Comparison of ENCODE assay signal across 10 mouse cellular contexts in genomic region chr17:30199374-30200247, GRCm38 (mm10).
A peak's percentile ranks its signal among the peaks of the same experiment; 100 is the strongest.
DNase-seq lines count a peak whose midpoint lies in the region; ATAC-seq and TF ChIP-seq lines count a peak whose summit lies in the region.
"Had no signal": no experiment of that assay in that cellular context is flagged by ENCODE, and none has a peak within 500 bp of the region (broad histone marks: within the 10 kb centered on the region; RNA-seq: fewer than 3 reads in every experiment).

No protein-coding gene starts in this region.

- H3K9me3 ChIP-seq in forebrain, embryonic 13.5 days (replicated peaks) = no peaks in the 10 kb centered on the region
- no peaks in the 10 kb centered on the region for H3K9me3 ChIP-seq in forebrain, postnatal 0 days (ENCODE audit: low read length)
- no peaks in the 10 kb centered on the region for H3K9me3 ChIP-seq in liver, embryonic 14.5 days (ENCODE audit: control insufficient read depth, low read length)
- H3K9me3 ChIP-seq in liver, embryonic 11.5 days (ENCODE audit: control insufficient read depth, low read length) = no peaks in the 10 kb centered on the region

- H3K27ac ChIP-seq in forebrain, embryonic 13.5 days = peak overlapping the region; percentile 11; the same call in 1 of the 2 replicates
- H3K27ac ChIP-seq in forebrain, postnatal 0 days (ENCODE audit: low read depth, low read length) = no peak overlapping the region; the same call in 1 of the 2 replicates
- H3K27ac ChIP-seq in liver, embryonic 14.5 days = no peak overlapping the region
- H3K27ac ChIP-seq in liver, embryonic 11.5 days (ENCODE audit: low read depth, low read length) = no peak overlapping the region

- ATAC-seq in forebrain, embryonic 13.5 days = no peak
- ATAC-seq in forebrain, postnatal 0 days = no peak
- no peak for ATAC-seq in liver, embryonic 14.5 days (ENCODE audit: insufficient read depth)
- no peak for ATAC-seq in liver, embryonic 11.5 days (replicated peaks; ENCODE audit: low FRiP score)

- no peaks in the 10 kb centered on the region for H3K36me3 ChIP-seq in forebrain, embryonic 13.5 days (ENCODE audit: poor library complexity, severe bottlenecking)
- H3K36me3 ChIP-seq in forebrain, postnatal 0 days (ENCODE audit: insufficient read depth) = no peaks in the 10 kb centered on the region
- no peaks in the 10 kb centered on the region for H3K36me3 ChIP-seq in liver, embryonic 14.5 days (replicated peaks; ENCODE audit: control insufficient read depth, insufficient read depth, low read depth)
- no peaks in the 10 kb centered on the region for H3K36me3 ChIP-seq in liver, embryonic 11.5 days (ENCODE audit: control insufficient read depth, insufficient read depth, low read length)

- DNase-seq in forebrain, postnatal 0 days = no peak
- DNase-seq in liver, embryonic 14.5 days (ENCODE audit: low read depth in 3 of 3, low spot score in 3 of 3) = no peak
- DNase-seq in liver, embryonic 11.5 days (ENCODE audit: low spot score) = no peak
- DNase-seq in brain, adult 2 months (ENCODE audit: low read depth, low spot score) = peak; percentile 58
- peak; percentile 23 for DNase-seq in lung, postnatal 25 days (ENCODE audit: low spot score)
- DNase-seq in layer of hippocampus, adult 11-12 months (ENCODE audit: low spot score) = no peak
- no peak for DNase-seq in urinary bladder, postnatal 4 days (ENCODE audit: low spot score in 2 of 2)
- DNase-seq: B cell, adult 2 months; right cerebral cortex, adult 18-20 months had no signal

- H3K4me2 ChIP-seq in forebrain, embryonic 13.5 days = no peak overlapping the region
- no peak overlapping the region for H3K4me2 ChIP-seq in forebrain, postnatal 0 days (ENCODE audit: low read depth)
- H3K4me2 ChIP-seq in liver, embryonic 14.5 days (ENCODE audit: low read depth) = no peak overlapping the region
- no peak overlapping the region for H3K4me2 ChIP-seq in liver, embryonic 11.5 days

- no peak overlapping the region for H3K4me3 ChIP-seq in forebrain, embryonic 13.5 days
- no peak overlapping the region for H3K4me3 ChIP-seq in forebrain, postnatal 0 days (ENCODE audit: low read depth, low read length)
- H3K4me3 ChIP-seq in liver, embryonic 14.5 days (ENCODE audit: insufficient read depth in 1 of 2, low read depth in 2 of 2, low read length in 2 of 2) = no peak overlapping the region
- no peak overlapping the region for H3K4me3 ChIP-seq in liver, embryonic 11.5 days (ENCODE audit: low read depth, low read length)

- TF ChIP-seq EP300 in liver, embryonic 14.5 days (IDR thresholded peaks at IDR 0.05; ENCODE audit: low read depth) = no peak

- H3K27me3 ChIP-seq in forebrain, embryonic 13.5 days = no peaks in the 10 kb centered on the region
- H3K27me3 ChIP-seq in forebrain, postnatal 0 days (ENCODE audit: insufficient read depth, low read length) = no peaks in the 10 kb centered on the region
- H3K27me3 ChIP-seq in liver, embryonic 14.5 days (ENCODE audit: control insufficient read depth, insufficient read depth, low read length) = no peaks in the 10 kb centered on the region
- H3K27me3 ChIP-seq in liver, embryonic 11.5 days (replicated peaks; ENCODE audit: control insufficient read depth, insufficient read depth, low read length) = no peaks in the 10 kb centered on the region

- TF ChIP-seq CTCF in forebrain, postnatal 0 days (IDR thresholded peaks at IDR 0.05; ENCODE audit: low read depth) = no peak
- 0 out of 2 replicates have a peak, but pooled peaks have one; percentile 9 for TF ChIP-seq CTCF in liver, embryonic 14.5 days (IDR thresholded peaks at IDR 0.05; ENCODE audit: low read depth)

- peaks cover 96% of the 10 kb centered on the region for H3K4me1 ChIP-seq in forebrain, embryonic 13.5 days
- H3K4me1 ChIP-seq in forebrain, postnatal 0 days (ENCODE audit: insufficient read depth) = peaks cover 32% of the 10 kb centered on the region
- H3K4me1 ChIP-seq in liver, embryonic 14.5 days (replicated peaks; ENCODE audit: control insufficient read depth in 2 of 2, insufficient read depth in 2 of 2, low read length in 1 of 2) = no peaks in the 10 kb centered on the region
- peaks cover 23% of the 10 kb centered on the region for H3K4me1 ChIP-seq in liver, embryonic 11.5 days (replicated peaks; ENCODE audit: control insufficient read depth, insufficient read depth, low read length)

- no peak overlapping the region for H3K9ac ChIP-seq in forebrain, embryonic 13.5 days
- H3K9ac ChIP-seq in forebrain, postnatal 0 days = no peak overlapping the region
- H3K9ac ChIP-seq in liver, embryonic 14.5 days (replicated peaks) = no peak overlapping the region
- H3K9ac ChIP-seq in liver, embryonic 11.5 days (ENCODE audit: low read depth, low read length) = no peak overlapping the region

- 80% methylated on average over 13 of the region's 13 CpGs for WGBS in forebrain, embryonic 13.5 days
- WGBS in forebrain, postnatal 0 days = 57% methylated on average over 13 of the region's 13 CpGs
- WGBS in liver, embryonic 14.5 days (ENCODE audit: insufficient replicate concordance) = 72% methylated on average over 13 of the region's 13 CpGs
- 80% methylated on average over 13 of the region's 13 CpGs for WGBS in liver, embryonic 11.5 days

Comparison
In these comparisons a context has a peak if more than half of its experiments do, and no peak if none do; other contexts are left out.
1. DNase-seq: peak in brain, adult 2 months (single experiment) and lung, postnatal 25 days (single experiment); none in forebrain, postnatal 0 days (single experiment), liver, embryonic 14.5 days (0 of 3), liver, embryonic 11.5 days (single experiment), layer of hippocampus, adult 11-12 months (single experiment) and urinary bladder, postnatal 4 days (0 of 2).